Mouse (Mus musculus): ENCODE data around the gene Tpsg1.

GRCm38 (mm10) chr17:25402224-25402623 is 33.2 kb downstream of the Tpsg1 start:
- TF ChIP-seq CTCF (IDR thresholded peaks at IDR 0.05; ENCODE audit: low read depth) = no peak
- TF ChIP-seq EP300 (optimal IDR thresholded peaks at IDR 0.05) = no peak

Data from stomach, postnatal 0 days (tissue).